Mouse (Mus musculus) stomach, postnatal 0 days (tissue): ENCODE measurements around the gene Piwil4.

ENCODE experiments used
- CTCF ChIP-seq: IDR thresholded peaks from 2 replicates; pipeline ENCODE4 v1.5.1; 2016; ENCODE audit warnings: antibody characterized with exemption, low read depth, mild to moderate bottlenecking, moderate library complexity
- EP300 ChIP-seq: optimal IDR thresholded peaks from 2 replicates; pipeline ENCODE3; 2016; ENCODE audit warnings: antibody characterized with exemption

DNA sequence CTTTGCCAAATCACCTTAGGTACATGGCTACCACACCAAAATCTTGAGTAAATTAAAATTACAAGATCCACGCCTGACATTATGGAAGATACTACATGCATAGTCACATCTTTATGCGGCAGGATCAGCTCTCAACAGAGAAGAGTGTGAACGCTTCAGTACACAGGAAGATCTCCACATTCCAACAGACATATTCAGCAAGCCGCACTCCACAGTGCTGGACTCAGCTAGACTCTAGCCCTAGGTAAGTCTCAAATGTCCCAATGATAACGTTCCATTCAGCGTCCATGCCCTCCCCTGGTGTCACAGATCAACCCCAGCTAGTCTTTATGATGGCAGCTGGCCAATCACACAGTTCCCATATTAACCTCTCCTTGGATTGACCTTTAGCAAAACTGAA is 14.5 kb downstream of the Piwil4 start:
- TF ChIP-seq CTCF, result no peak
- TF ChIP-seq EP300, result no peak
